Mouse (Mus musculus) liver, embryonic 14.5 days (tissue): ENCODE data around the gene Gm21987.

ENCODE experiments used
- CTCF ChIP-seq: IDR thresholded peaks from 2 replicates; pipeline ENCODE4 v1.5.1; 2016; ENCODE audit warnings: antibody characterized with exemption, low read depth, control low read depth
- EP300 ChIP-seq: IDR thresholded peaks from 2 replicates; pipeline ENCODE4 v1.6.1; 2016; ENCODE audit warnings: antibody characterized with exemption, low read depth

GRCm38 (mm10) chr16:38399531-38400231 lies 52.8 kb downstream of the Gm21987 start:
- TF ChIP-seq CTCF, result no peak
- no peak for TF ChIP-seq EP300
